8 mouse cellular contexts compared by ENCODE assay signal in the genomic region with DNA sequence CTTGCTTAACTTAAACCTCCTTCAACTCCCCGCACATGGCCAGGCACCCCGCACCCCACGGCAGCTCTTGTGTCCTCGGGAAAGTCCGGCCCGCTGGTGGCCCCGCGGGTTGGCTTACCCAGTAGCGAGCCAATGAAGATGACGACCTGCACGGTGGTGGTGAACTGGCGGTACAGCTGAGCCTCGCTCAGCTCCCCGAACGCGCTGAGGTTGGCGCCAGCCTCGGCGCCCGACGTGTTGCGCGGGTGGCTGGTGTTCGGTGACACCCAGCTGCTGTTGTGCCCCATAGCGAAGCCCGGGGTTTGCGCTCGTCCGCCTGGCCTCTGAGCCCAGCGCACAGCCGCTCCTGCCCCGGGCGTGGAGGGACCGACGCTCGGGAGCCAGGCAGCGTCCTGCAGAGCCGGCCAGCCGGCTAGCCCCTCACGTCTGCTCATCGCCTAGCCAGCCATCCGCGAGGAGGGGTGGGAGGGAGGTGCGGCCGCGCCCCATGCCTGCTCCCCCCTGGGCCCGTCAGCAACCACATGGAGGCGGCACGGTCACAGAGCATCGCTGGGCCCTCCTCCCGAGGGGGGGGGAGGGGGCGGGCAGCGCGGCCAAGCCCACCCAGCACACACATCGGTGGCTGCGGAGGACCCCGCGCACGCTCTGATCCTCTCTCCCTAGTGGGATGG. TPM values are rescaled to one million over a fixed set of nuclear protein-coding genes. Genes with fewer than 3 reads are reported as not detected.
A peak's percentile ranks its signal among the peaks of the same experiment; 100 is the strongest.
DNase-seq lines count a peak whose midpoint lies in the region; ATAC-seq and TF ChIP-seq lines count a peak whose summit lies in the region.

Gene Gpr176, minus strand, starts transcription at position 519 of the 671 bp plus-strand sequence.

- DNase-seq in ES-E14 (ENCODE audit: low read depth, low spot score), result peak; percentile 13
- DNase-seq in brain, embryonic 18.5 days (ENCODE audit: low read depth, low spot score), result peak; percentile 28
- DNase-seq in hindbrain, embryonic 11.5 days (ENCODE audit: low spot score), result peak; percentile 70
- peak; percentile 27 to 41 for DNase-seq in layer of hippocampus, postnatal 25 days (ENCODE audit: extremely low spot score in 1 of 2, low spot score in 1 of 2)
- DNase-seq in right cerebral cortex, adult 2 months (ENCODE audit: low spot score in 2 of 2), result peak; percentile 33
- DNase-seq in c-Kit-positive CD71-positive TER-119-positive erythroid progenitor cells, embryonic 14.5 days (ENCODE audit: low spot score), result no peak

- H3K4me3 ChIP-seq in ES-E14 (ENCODE audit: insufficient read depth in 1 of 2, low read depth in 1 of 2, low read length in 2 of 2, poor library complexity in 1 of 2, severe bottlenecking in 1 of 2), result peak within 1 kb of the TSS; percentile 43 to 57
- H3K4me3 ChIP-seq in forebrain, embryonic 13.5 days, result peak within 1 kb of the TSS; percentile 49
- peak within 1 kb of the TSS; percentile 45 for H3K4me3 ChIP-seq in hindbrain, embryonic 11.5 days (ENCODE audit: low read depth, low read length)

- in situ Hi-C loops in ES-E14 (cut with MboI; ENCODE audit: low sequenced_read_pairs in 2 of 2, unreplicated experiment in 2 of 2), result no loop called here

- H3K27me3 ChIP-seq in forebrain, embryonic 13.5 days, result peaks cover 32% of the 10 kb centered on the region
- H3K27me3 ChIP-seq in hindbrain, embryonic 11.5 days (ENCODE audit: control insufficient read depth, insufficient read depth, low read length), result peaks cover 17% of the 10 kb centered on the region

- peak; percentile 88 for ATAC-seq in forebrain, embryonic 13.5 days
- peak; percentile 88 for ATAC-seq in hindbrain, embryonic 11.5 days (ENCODE audit: low FRiP score)
- peak; percentile 30 for ATAC-seq in megakaryocyte, adult 5-6 weeks (ENCODE audit: poor library complexity, severe bottlenecking)

- H3K36me3 ChIP-seq in ES-E14 (ENCODE audit: control insufficient read depth, insufficient read depth, low read length, poor library complexity, severe bottlenecking), result no peaks in the 10 kb centered on the region
- H3K36me3 ChIP-seq in forebrain, embryonic 13.5 days (ENCODE audit: poor library complexity, severe bottlenecking), result no peaks in the 10 kb centered on the region
- no peaks in the 10 kb centered on the region for H3K36me3 ChIP-seq in hindbrain, embryonic 11.5 days (ENCODE audit: control insufficient read depth, insufficient read depth, low read length)

- H3K4me2 ChIP-seq in forebrain, embryonic 13.5 days, result peak within 1 kb of the TSS; percentile 96
- peak within 1 kb of the TSS; percentile 90 for H3K4me2 ChIP-seq in hindbrain, embryonic 11.5 days (replicated peaks; ENCODE audit: low read depth, low read length)

- under 1% methylated on average over 52 of the region's 59 CpGs for WGBS in forebrain, embryonic 13.5 days
- under 1% methylated on average over 52 of the region's 59 CpGs for WGBS in hindbrain, embryonic 11.5 days

- H3K27ac ChIP-seq in ES-E14 (ENCODE audit: insufficient read depth, low read depth, low read length, poor library complexity, severe bottlenecking), result no peak within 1 kb of the TSS
- peak within 1 kb of the TSS; percentile 25; the same call in 1 of the 2 replicates for H3K27ac ChIP-seq in forebrain, embryonic 13.5 days
- H3K27ac ChIP-seq in hindbrain, embryonic 11.5 days (ENCODE audit: low read depth, low read length), result peak within 1 kb of the TSS; percentile 30; the same call in 1 of the 2 replicates

- H3K9me3 ChIP-seq in ES-E14 (ENCODE audit: control insufficient read depth, insufficient read depth, low read depth, low read length), result no peaks in the 10 kb centered on the region
- no peaks in the 10 kb centered on the region for H3K9me3 ChIP-seq in forebrain, embryonic 13.5 days (replicated peaks)
- no peaks in the 10 kb centered on the region for H3K9me3 ChIP-seq in hindbrain, embryonic 11.5 days (ENCODE audit: control insufficient read depth, low read length)

- H3K9ac ChIP-seq in ES-E14 (ENCODE audit: insufficient read depth, low read depth, low read length, poor library complexity, severe bottlenecking), result peak within 1 kb of the TSS; percentile 24
- H3K9ac ChIP-seq in forebrain, embryonic 13.5 days, result peak within 1 kb of the TSS; percentile 70
- peak within 1 kb of the TSS; percentile 54 for H3K9ac ChIP-seq in hindbrain, embryonic 11.5 days (ENCODE audit: low read depth, low read length)

- H3K4me1 ChIP-seq in ES-E14 (ENCODE audit: control insufficient read depth in 2 of 2, insufficient read depth in 2 of 2, low read length in 2 of 2, poor library complexity in 1 of 2), result peaks cover 0 to 2% of the 10 kb centered on the region in 2 experiments; a peak in 1 of 4 replicates
- H3K4me1 ChIP-seq in forebrain, embryonic 13.5 days, result peaks cover 18% of the 10 kb centered on the region
- H3K4me1 ChIP-seq in hindbrain, embryonic 11.5 days (replicated peaks; ENCODE audit: control insufficient read depth, insufficient read depth, low read length), result peaks cover 7% of the 10 kb centered on the region; the same call in 1 of the 2 replicates

TF ChIP-seq in ES-E14, 5 proteins besides CTCF, POLR2A, EP300 and RAD21:
- no peak for TF ChIP-seq MAFK (IDR thresholded peaks at IDR 0.05; ENCODE audit: insufficient read depth, low read depth, low read length)
- TF ChIP-seq ZC3H11A (IDR thresholded peaks at IDR 0.05; ENCODE audit: borderline replicate concordance, low read depth, low read length), result no peak

RNA-seq across cellular contexts. Expression of gene Gpr176, which starts in this region (rescaled TPM):
- 0.22 and 0.26 TPM in 2 replicates for total RNA-seq in ES-E14 (2012; rRNA removed)
- polyA plus RNA-seq in forebrain, embryonic 13.5 days (2015; fragmentation: Nextera tagmentation; extraction: Ambion mirVana), result 1.6 and 1.8 TPM in 2 replicates
- polyA plus RNA-seq in hindbrain, embryonic 11.5 days (2014; fragmentation: Nextera tagmentation; extraction: Ambion mirVana), result 0.59 and 0.82 TPM in 2 replicates
- total RNA-seq in layer of hippocampus, postnatal 25 days (2021), result 10 to 100 TPM; 12.5 to 13.1 TPM
- not detected in 2 replicates for total RNA-seq in megakaryocyte, adult 5-6 weeks (2015)
- not detected in 2 replicates for total RNA-seq in megakaryocyte, adult 5-6 weeks (2017)

Comparison
In these comparisons a context has a peak if more than half of its experiments do, and no peak if none do; other contexts are left out.
1. RNA of gene Gpr176 (total RNA-seq): 12.5 to 13.1 TPM in layer of hippocampus, postnatal 25 days; 0.22 to 0.26 TPM in ES-E14 and not detected in megakaryocyte, adult 5-6 weeks; every median in the first group is over 10 times any median in the second.
2. Peak in DNase-seq, H3K4me3 ChIP-seq and H3K9ac ChIP-seq in ES-E14; RNA of the gene not detected or under 1 TPM.
3. Peak in DNase-seq, ATAC-seq, H3K4me3 ChIP-seq, H3K27ac ChIP-seq, H3K9ac ChIP-seq and H3K4me2 ChIP-seq in hindbrain, embryonic 11.5 days; RNA of the gene not detected or under 1 TPM.
4. Peak in ATAC-seq in megakaryocyte, adult 5-6 weeks; RNA of the gene not detected or under 1 TPM.
5. ATAC-seq: peak in every context shown above with its lines; median percentile 88 in forebrain, embryonic 13.5 days; 88 in hindbrain, embryonic 11.5 days; 30 in megakaryocyte, adult 5-6 weeks.
6. Peak in every context shown above with its lines, with median percentiles within 50 percentile points of each other: H3K4me3 ChIP-seq and H3K9ac ChIP-seq.